Mouse (Mus musculus) adrenal gland, postnatal 36 days (tissue): ENCODE measurements at regions not wholly inside any gene's neighbourhood (a gene's known extent, or its start where the extent isn't known, plus 50 kb on each side); places are given as distances from the start of the nearest gene placed in this dataset.

Experiments
- DNase-seq, 2 experiments: peaks; one replicate each; pipeline ENCODE4 v3.0.0; 2021; ENCODE audit warnings: mixed read lengths in 1 of 2

DNA sequence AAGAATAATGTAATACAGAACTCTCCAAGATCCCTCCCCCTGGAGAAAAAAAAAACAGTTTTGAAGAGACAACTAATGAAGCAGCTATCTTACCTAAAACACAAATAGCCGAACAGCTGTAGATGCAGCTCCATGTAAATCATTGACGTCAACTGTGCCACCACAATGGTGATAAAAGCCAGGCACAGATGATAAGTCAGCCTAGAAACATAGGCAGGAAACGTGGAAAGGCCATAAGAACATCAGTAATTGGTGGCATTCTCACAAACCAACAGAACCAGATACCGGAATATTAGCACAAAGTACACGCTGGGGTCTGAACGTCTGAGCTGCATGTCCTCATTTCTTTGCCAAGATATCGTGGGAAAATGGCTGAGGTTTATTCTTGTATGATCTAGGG, 51.2 kb upstream of the Gm45716 start:
- DNase-seq = no peak
